Mouse (Mus musculus): Measurements from ENCODE around the gene Ephx1. TPM values are rescaled to one million over a fixed set of nuclear protein-coding genes. Genes with fewer than 3 reads are reported as not detected.
A peak's percentile ranks its signal among the peaks of the same experiment; 100 is the strongest.
"Not testable (repeated sequence)": the region's sequence is repeated elsewhere in the genome, so short reads cannot be mapped to it uniquely, and the experiment has no call there.

The Ephx1 gene
- total RNA-seq, 2 experiments from 2014 or later = 13.0 to 16.0 TPM

DNA sequence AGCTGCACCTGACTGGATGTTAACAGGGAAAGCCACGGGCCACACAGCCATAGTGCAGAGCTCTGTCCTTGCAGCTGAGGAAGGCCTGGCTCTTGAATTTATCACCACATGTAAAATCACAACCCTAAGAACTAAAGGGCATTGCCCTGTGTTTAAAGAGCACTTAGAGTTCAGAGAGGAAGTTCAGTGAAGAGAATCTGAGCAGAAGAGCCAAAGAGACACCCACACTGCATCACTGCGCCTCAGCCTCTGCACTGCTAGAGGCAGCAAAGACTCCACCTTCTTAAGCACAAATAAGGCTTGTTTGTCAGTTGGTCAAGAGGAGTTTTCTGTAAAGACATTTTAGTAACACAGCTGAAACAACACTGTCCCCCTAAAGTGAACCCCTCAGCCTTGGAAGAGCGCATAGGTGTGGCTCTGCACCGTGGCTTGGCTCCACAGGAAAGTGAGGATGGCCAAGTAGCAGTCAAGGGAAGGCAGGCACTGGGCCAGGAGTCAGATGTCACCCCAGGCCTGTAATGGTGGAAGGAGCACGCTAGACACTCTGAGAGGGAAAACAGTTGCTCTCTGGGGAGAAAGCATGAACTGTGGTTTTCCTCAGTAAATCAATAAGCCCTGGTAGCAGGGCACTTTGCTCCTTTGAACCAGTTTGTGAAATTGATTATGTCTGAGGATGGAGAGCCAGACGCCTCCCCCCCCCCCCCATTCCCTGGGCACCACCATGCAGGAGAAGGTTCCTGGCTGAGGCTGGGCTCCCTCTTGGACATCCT lies 5.8 kb downstream of the Ephx1 start:
- peak; percentile 81 for DNase-seq (ENCODE audit: low spot score)

DNA sequence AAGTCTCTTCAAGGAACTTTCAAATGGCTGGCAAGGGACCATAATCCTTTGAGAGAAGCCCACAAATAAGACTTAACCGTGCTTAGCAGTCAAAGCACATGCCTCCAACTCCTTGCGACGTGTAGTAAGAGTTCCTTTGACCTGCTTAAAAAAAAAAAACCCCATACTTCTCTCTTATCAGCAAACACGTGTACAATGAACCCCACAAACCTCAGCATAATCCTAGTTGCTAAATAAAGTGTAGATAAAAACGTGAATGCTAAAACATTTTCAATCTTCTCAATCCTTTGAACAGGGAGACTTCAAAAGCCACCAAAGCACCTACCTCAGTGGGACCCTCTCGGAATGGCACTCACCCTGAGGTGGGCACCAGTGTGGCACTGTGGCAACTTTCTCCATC lies 7.3 kb downstream of the Ephx1 start:
- DNase-seq (ENCODE audit: low spot score) = no peak

- DNase-seq (ENCODE audit: low spot score) = no peak
These were observed 8.3 kb downstream of the Ephx1 start for GRCm38 (mm10) chr1:181012416-181012815.

DNA sequence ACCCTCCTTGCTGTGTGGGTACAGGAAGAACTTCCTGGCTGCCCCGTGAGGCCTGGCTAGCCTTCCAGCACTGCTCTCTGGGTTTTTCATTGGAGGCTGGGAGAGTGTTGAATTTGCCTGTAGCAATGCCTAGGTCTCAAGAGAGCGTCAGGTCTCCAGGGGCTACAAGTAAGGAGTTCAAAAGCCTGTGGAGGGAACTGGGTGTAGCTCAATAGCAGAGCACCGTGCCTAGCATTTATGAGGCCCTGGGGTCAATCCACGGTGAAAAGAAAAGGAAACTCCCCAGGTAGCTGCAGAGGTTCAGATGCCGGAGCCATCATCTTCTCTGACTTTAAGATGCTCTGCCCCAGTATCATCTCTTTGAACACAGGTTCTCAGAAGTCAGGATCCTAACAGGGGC lies 9.1 kb downstream of the Ephx1 start:
- DNase-seq (ENCODE audit: low spot score) = no peak

DNA sequence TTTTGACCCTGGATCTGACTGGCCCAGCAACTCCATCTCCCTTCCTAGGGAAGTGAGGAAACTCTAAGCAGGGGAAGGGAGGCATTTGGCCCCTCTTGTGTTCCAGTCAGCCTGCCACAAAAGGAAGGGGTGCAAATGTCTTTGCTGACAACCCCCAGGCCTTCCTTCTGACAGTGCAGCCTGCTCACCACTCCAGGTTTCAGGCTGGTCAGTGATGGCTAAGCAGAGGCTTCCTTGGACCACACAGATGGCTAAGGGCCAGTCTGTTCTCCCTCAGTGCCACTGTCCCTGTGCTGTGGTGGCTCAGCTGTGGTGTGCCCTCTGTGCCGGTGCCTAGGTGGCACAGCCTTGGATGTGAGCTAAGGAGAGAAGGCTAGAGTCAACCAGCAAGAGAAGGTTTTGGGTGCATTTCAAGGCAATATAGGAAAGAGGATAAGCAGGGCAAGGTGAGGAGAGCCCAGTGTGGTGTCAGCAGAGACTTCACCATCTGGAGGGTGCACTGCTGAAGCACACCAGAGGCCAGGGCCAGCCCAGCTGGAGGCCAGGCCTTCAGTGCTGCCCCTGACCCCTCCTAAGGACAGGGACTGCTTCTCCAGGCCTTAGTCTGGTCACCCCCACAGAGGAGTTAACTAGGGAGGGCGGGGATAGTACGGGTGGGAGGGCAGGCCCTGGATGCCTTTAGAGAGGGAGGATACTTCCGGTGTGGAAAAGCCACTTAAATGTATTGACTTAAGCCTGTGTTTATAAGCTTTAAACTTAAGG lies 10.4 kb downstream of the Ephx1 start:
- no peak for DNase-seq (ENCODE audit: low spot score)

GRCm38 (mm10) chr1:181009754-181010153 lies 10.9 kb downstream of the Ephx1 start:
- peak; percentile 80 for DNase-seq (ENCODE audit: low spot score)

GRCm38 (mm10) chr1:181009011-181009590 lies 11.6 kb downstream of the Ephx1 start:
- no peak for DNase-seq (ENCODE audit: low spot score)

DNA sequence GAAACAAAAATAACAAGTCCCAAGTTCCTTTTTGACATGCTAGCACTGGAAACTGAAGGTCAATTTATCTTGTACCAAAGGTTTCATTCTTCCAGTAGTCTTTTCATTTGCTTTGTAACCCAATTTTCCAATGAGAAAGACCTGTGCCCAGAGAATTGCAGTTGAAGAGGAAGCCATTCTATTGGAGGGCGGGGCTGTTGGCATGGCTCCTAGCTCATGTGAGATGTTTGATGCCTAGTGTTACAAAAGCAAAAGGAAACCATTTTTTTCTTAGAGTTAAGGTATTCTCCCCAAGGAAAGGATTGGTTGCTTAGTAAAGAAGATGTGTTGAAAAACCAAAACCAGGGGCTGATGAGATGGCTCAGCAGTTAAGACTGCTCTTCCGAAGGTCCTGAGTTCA lies 12.4 kb downstream of the Ephx1 start:
- no peak for DNase-seq (ENCODE audit: low spot score)

GRCm38 (mm10) chr1:181007831-181008230 lies 12.9 kb downstream of the Ephx1 start:
- DNase-seq (ENCODE audit: low spot score) = no peak

- DNase-seq (ENCODE audit: low spot score) = no peak
These were observed 15.4 kb downstream of the Ephx1 start for GRCm38 (mm10) chr1:181005331-181005730.

- no peak for DNase-seq (ENCODE audit: low spot score)
These were observed 16.9 kb downstream of the Ephx1 start for GRCm38 (mm10) chr1:181003790-181004189.

DNA sequence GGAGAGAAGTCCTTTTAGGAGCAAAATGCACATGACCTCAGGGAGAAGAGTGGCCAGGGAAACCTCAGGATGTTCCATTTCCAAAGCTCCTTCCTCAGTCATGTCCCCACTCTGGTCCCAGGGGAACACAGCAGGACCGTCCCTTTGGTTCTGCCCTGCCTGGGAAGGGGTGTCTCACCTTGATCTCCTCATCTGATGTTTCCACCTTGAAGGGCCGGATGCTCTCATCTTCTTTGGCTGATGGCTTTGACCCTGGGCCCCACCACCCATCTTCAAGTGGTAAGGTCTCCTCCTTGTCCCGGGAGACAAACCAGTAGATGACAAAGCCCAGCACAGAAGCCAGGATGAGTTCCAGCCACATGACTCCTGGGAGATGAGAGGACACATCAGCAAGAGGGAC lies 19.1 kb downstream of the Ephx1 start:
- no peak for DNase-seq (ENCODE audit: low spot score)

DNA sequence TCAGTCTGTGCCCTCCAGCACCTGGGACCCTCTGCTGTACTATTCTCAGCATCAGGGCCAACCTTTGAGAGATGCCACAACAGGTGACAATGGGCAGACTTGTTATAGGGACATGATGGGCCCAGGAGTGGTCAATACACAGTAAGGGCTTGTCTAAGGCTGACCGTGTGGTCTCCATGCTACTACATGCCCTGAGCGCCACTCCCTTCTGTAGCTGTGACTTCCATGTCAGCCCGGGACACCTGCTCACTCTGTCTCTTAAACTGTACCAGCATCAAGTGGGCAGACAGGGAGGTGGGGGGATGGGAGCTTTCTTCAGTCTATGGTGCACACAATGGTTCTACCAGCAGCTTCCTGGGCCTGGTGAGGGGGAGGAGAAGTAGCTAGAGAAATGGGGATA lies 19.5 kb downstream of the Ephx1 start:
- DNase-seq (ENCODE audit: low spot score) = no peak

- DNase-seq (ENCODE audit: low spot score) = no peak
These were observed 20.1 kb downstream of the Ephx1 start for GRCm38 (mm10) chr1:181000501-181001092.

DNA sequence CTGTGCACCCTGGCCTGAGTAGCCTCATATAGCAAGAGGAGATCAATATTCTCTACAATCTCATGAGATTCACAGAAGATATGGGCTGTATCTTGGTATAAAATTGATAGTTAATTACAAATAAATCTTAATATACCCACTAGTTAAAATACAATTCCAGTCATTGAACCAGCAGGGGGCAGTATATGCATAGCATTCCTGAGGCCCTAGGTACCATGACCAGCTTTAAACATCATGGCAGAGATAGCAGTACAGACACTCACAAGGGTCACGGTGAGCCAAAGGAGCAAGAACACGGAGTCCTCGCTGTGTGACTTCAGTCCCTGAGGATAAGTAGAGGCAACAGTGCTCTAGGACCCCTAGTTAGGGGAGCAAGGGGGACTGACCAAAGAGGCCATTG lies 28.6 kb downstream of the Ephx1 start:
- DNase-seq (ENCODE audit: low spot score) = peak; percentile 59

DNA sequence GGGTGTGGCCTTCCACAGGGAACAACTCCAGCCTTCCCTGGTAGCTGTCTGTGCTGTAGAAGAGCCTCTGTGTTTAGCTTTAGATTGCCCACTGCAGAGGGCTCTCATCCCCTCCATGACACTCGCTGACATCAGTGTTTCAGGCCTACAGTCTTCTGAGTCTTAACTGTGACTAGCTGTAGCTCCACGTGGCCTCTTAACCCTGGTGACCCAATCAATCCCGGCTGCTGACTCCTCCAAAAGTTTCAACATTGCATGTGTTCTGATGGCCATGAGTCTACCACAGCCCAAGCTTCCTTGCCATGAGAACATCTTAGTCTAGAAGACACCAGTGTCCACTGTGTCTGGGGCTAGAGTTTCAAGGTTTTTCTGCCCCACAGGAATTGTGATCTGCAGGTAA lies 30.0 kb downstream of the Ephx1 start:
- no peak for DNase-seq (ENCODE audit: low spot score)

GRCm38 (mm10) chr1:180987759-180988158 lies 32.9 kb downstream of the Ephx1 start:
- DNase-seq (ENCODE audit: low spot score) = peak; percentile 75

DNA sequence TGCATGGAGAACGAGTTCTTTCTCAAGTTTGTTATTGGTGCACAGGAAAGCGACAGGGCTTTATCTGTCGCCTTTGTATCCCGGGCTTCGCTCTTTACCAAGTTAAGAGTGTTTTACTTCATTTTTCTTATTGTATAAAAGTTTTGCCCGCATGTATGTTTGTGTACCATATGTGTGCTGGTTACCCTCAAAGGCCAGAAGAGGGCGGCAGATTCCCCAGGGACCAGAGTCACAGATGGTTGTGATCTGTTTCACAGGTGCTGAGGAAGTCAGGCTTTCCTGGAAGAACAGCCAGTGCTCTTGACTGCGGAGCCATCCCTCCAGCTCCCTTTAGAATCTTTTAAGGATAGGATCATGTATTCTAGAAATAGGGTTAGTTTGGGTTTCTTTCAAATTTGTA lies 34.0 kb downstream of the Ephx1 start:
- no peak for DNase-seq (ENCODE audit: low spot score)

DNA sequence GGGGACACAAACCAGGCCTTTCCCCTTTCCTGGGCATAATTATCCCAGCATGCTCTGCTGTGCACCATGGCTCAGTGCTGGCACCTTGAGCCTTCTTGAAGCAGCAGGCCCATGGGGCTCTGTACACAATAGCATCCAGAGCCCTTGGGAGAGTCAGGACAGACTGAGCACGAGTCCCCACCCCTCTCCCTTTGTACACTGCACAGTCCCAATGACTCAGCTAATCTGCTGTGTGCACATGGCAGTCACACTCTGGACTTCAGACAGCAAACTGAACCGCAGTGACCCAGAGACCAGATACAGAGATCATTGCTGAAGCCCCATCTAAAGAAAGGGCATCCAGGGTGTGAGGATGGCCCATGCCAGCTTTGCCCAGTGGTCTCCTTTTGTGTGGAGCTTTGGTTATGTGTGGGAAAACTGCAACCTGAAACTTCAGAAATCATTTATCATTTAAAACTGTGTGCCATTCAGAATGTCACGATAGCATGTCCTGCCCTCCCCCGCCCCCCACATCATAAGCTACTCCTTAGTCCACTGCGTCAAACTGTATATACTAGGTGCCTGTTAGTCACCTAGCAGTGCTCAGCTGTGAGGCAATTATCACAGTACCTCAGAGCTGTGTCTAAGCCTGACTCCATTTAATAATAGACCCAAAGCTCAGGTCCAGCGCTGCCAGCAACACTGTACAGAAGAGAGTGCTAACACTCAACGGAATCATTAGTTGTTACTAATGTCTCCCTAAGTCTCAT lies 39.2 kb downstream of the Ephx1 start:
- not testable (repeated sequence) for DNase-seq (ENCODE audit: low spot score)

DNA sequence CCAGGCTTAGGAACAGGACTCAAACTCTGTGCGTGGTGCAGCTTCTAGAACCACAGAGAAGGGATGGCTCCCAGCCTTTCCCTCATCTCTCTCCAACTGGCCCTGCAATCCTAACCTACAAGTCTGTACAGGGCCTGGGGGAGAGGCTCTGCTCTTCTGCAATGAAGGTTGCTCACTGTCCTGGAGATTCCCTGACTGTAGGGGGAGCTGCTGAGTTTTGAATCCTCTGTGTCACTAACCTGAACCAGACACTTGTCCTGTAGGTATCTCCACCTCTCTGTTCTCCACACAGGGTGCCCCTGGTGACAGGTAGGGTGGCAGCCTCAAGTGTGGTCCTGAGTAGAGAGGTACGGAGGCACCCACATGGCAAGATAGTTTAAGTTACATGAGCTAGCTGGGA lies 40.2 kb downstream of the Ephx1 start:
- no peak for DNase-seq (ENCODE audit: low spot score)

- no peak for DNase-seq (ENCODE audit: low spot score)
These were observed 41.0 kb downstream of the Ephx1 start for GRCm38 (mm10) chr1:180979484-180980251.

All from gastrocnemius, adult 18-20 months (tissue).